Mouse (Mus musculus): Measurements from ENCODE around the gene Gm9821.
A peak's percentile ranks its signal among the peaks of the same experiment; 100 is the strongest.

Gene Gm9821

GRCm38 (mm10) chr2:91926949-91927348 is 18.6 kb upstream of the Gm9821 start, which contains the start of gene Chrm4:
TSS of gene Chrm4 (plus strand) at chr2:91927249.
- DNase-seq (ENCODE audit: low spot score), result no peak

GRCm38 (mm10) chr2:91927826-91928533 is 17.5 kb upstream of the Gm9821 start:
- peak; percentile 79 for DNase-seq (ENCODE audit: low spot score)

- DNase-seq (ENCODE audit: low spot score), result no peak
Measured at GRCm38 (mm10) chr2:91928534-91929350, 16.8 kb upstream of the Gm9821 start.

- DNase-seq (ENCODE audit: low spot score), result no peak
Measured at GRCm38 (mm10) chr2:91929455-91929854, 16.0 kb upstream of the Gm9821 start.

- peak; percentile 74 for DNase-seq (ENCODE audit: low spot score)
Measured at GRCm38 (mm10) chr2:91929936-91930335, 15.6 kb upstream of the Gm9821 start.

- no peak for DNase-seq (ENCODE audit: low spot score)
Measured at GRCm38 (mm10) chr2:91930761-91931291, 14.7 kb upstream of the Gm9821 start.

GRCm38 (mm10) chr2:91931328-91932159 is 14.0 kb upstream of the Gm9821 start:
- DNase-seq (ENCODE audit: low spot score), result no peak

GRCm38 (mm10) chr2:91932160-91932711 is 13.3 kb upstream of the Gm9821 start, which contains the start of gene Mdk:
TSS of gene Mdk (minus strand) at chr2:91932297.
- DNase-seq (ENCODE audit: low spot score), result no peak

- no peak for DNase-seq (ENCODE audit: low spot score)
Measured at GRCm38 (mm10) chr2:91932737-91933350, 12.7 kb upstream of the Gm9821 start.

GRCm38 (mm10) chr2:91933471-91933870 is 12.0 kb upstream of the Gm9821 start:
- DNase-seq (ENCODE audit: low spot score), result no peak

- DNase-seq (ENCODE audit: low spot score), result no peak
Measured at GRCm38 (mm10) chr2:91934016-91934415, 11.5 kb upstream of the Gm9821 start.

- DNase-seq (ENCODE audit: low spot score), result no peak
Measured at GRCm38 (mm10) chr2:91934826-91935525, 10.5 kb upstream of the Gm9821 start.

GRCm38 (mm10) chr2:91936154-91936553 is 9.3 kb upstream of the Gm9821 start:
- DNase-seq (ENCODE audit: low spot score), result no peak

- no peak for DNase-seq (ENCODE audit: low spot score)
Measured at GRCm38 (mm10) chr2:91939303-91939935, 6.1 kb upstream of the Gm9821 start.

- DNase-seq (ENCODE audit: low spot score), result no peak
Measured at GRCm38 (mm10) chr2:91942356-91942755, 3.1 kb upstream of the Gm9821 start.

- no peak for DNase-seq (ENCODE audit: low spot score)
Measured at GRCm38 (mm10) chr2:91944170-91944950, 1.1 kb upstream of the Gm9821 start.

GRCm38 (mm10) chr2:91946836-91947235 is 1.3 kb downstream of the Gm9821 start:
- DNase-seq (ENCODE audit: low spot score), result no peak

GRCm38 (mm10) chr2:91947397-91948150 is 2.1 kb downstream of the Gm9821 start:
- no peak for DNase-seq (ENCODE audit: low spot score)

- DNase-seq (ENCODE audit: low spot score), result no peak
Measured at GRCm38 (mm10) chr2:91948151-91948509, 2.6 kb downstream of the Gm9821 start.
